Mouse (Mus musculus) fibroblast of lung, adult 2 months (primary cell): ENCODE data around the gene Cdk15.

Experiments used
- DNase-seq: peaks from one replicate; pipeline ENCODE4 v3.0.0-alpha.2; 2011; ENCODE audit warnings: low read depth

Gene Cdk15

GRCm38 (mm10) chr1:59376557-59376956 lies 119.9 kb downstream of the Cdk15 start:
- no peak for DNase-seq

GRCm38 (mm10) chr1:59377312-59377711 lies 120.6 kb downstream of the Cdk15 start:
- no peak for DNase-seq

GRCm38 (mm10) chr1:59380926-59381325 lies 124.2 kb downstream of the Cdk15 start:
- DNase-seq = peak; percentile 15

- no peak for DNase-seq
Measured at GRCm38 (mm10) chr1:59381483-59381882, 124.8 kb downstream of the Cdk15 start.

- no peak for DNase-seq
Measured at GRCm38 (mm10) chr1:59382516-59382915, 125.8 kb downstream of the Cdk15 start.

- DNase-seq = no peak
Measured at GRCm38 (mm10) chr1:59383049-59383610, 126.4 kb downstream of the Cdk15 start.

- no peak for DNase-seq
Measured at GRCm38 (mm10) chr1:59384400-59384799, 127.7 kb downstream of the Cdk15 start.

GRCm38 (mm10) chr1:59385641-59386040 lies 128.9 kb downstream of the Cdk15 start:
- no peak for DNase-seq

- no peak for DNase-seq
Measured at GRCm38 (mm10) chr1:59387542-59388314, 131.0 kb downstream of the Cdk15 start.

- DNase-seq = no peak
Measured at GRCm38 (mm10) chr1:59389181-59389580, 132.5 kb downstream of the Cdk15 start.

- no peak for DNase-seq
Measured at GRCm38 (mm10) chr1:59391736-59392135, 135.0 kb downstream of the Cdk15 start.

- DNase-seq = no peak
Measured at GRCm38 (mm10) chr1:59394072-59394471, 137.4 kb downstream of the Cdk15 start.

- no peak for DNase-seq
Measured at GRCm38 (mm10) chr1:59394616-59395015, 137.9 kb downstream of the Cdk15 start.

GRCm38 (mm10) chr1:59395992-59396391 lies 139.3 kb downstream of the Cdk15 start:
- no peak for DNase-seq

GRCm38 (mm10) chr1:59399554-59400325 lies 143.0 kb downstream of the Cdk15 start:
- DNase-seq = no peak

- no peak for DNase-seq
Measured at GRCm38 (mm10) chr1:59401253-59401652, 144.5 kb downstream of the Cdk15 start.
